Mouse (Mus musculus) small intestine, adult 2 months (tissue): ENCODE measurements around the gene Zfp607b. TPM values are rescaled to one million over a fixed set of nuclear protein-coding genes. Genes with fewer than 3 reads are reported as not detected.

Experiments used
- H3K27ac ChIP-seq: fragments of 200-500 bp; 2 replicates; pipeline ENCODE4 v1.5.1; 2012; ENCODE audit warnings: low read depth, low read length, control low read depth, inconsistent platforms; ENCODE audit not compliant: insufficient read depth
- H3K27me3 ChIP-seq: fragments of 200-500 bp; 2 replicates; pipeline ENCODE4 v1.6.1; 2012; ENCODE audit warnings: mild to moderate bottlenecking, moderate library complexity, low read length, inconsistent platforms; ENCODE audit not compliant: control insufficient read depth, insufficient read depth
- H3K36me3 ChIP-seq: fragments of 200-500 bp; 2 replicates; pipeline ENCODE4 v1.6.1; 2012; ENCODE audit warnings: mild to moderate bottlenecking, low read length, control low read depth, inconsistent platforms; ENCODE audit not compliant: control insufficient read depth, insufficient read depth
- H3K4me1 ChIP-seq: fragments of 200-500 bp; 2 replicates; pipeline ENCODE4 v1.6.1; 2012; ENCODE audit warnings: low read length, inconsistent platforms, mixed read lengths; ENCODE audit not compliant: control insufficient read depth, insufficient read depth, insufficient read length
- H3K4me3 ChIP-seq: fragments of 200-500 bp; 2 replicates; pipeline ENCODE4 v1.5.1; 2012; ENCODE audit warnings: low read depth, mild to moderate bottlenecking, control low read depth, inconsistent platforms, low read length, moderate library complexity
- CTCF ChIP-seq: fragments of 200-500 bp; IDR thresholded peaks from 2 replicates; pipeline ENCODE4 v1.5.1; 2012; ENCODE audit warnings: low read depth, mild to moderate bottlenecking, control low read depth, inconsistent platforms, low read length, moderate library complexity, mixed read lengths; ENCODE audit not compliant: insufficient replicate concordance, insufficient read length; ENCODE audit errors: extremely low read depth
- POLR2A ChIP-seq: fragments of 200-500 bp; IDR thresholded peaks from 2 replicates; pipeline ENCODE4 v1.6.1; 2012; ENCODE audit warnings: low read depth, mild to moderate bottlenecking, control low read depth, inconsistent platforms, low read length, moderate library complexity
- WGBS: fragments of 180-500 bp; shearing (Covaris S2); methylation state at CpG from one replicate; pipeline ENCODE4 v1.1.7; 2018; 5-methylcytosine and 5-hydroxymethylcytosine counted together
- polyA plus RNA-seq: library from polyadenylated mRNA; depleted of rRNA; stranded (reverse); fragments of >200 nt; gene quantifications from 2 replicates; pipeline ENCODE4 v1.2.3, GENCODE M21; 2012

Gene Zfp607b
- polyA plus RNA-seq, 1 experiment: 0.56 TPM

GRCm38 (mm10) chr7:27653681-27654437 is 35.3 kb upstream of the Zfp607b start, which contains the start of gene Ttc9b:
Ttc9b (plus strand) TSS chr7:27653915.
- Histone ChIP-seq H3K27me3 (peaks cover 22% of the 10 kb centered on the region), H3K27ac (no peak within 1 kb of the TSS), H3K4me3 (no peak within 1 kb of the TSS), H3K36me3 (no peaks in the 10 kb centered on the region), H3K4me1 (no peaks in the 10 kb centered on the region; the same call in 1 of the 2 replicates)
- WGBS: 6% methylated on average over 60 of the region's 62 CpGs
- no peak for TF ChIP-seq POLR2A
- TF ChIP-seq CTCF: no peak

- 58% methylated on average over 20 of the region's 20 CpGs for WGBS
- Histone ChIP-seq H3K27ac (no peak overlapping the region), H3K4me3 (no peak overlapping the region), H3K4me1 (no peaks in the 10 kb centered on the region; the same call in 1 of the 2 replicates), H3K36me3 (no peaks in the 10 kb centered on the region), H3K27me3 (peaks cover 22% of the 10 kb centered on the region)
- TF ChIP-seq CTCF (peak; percentile 69; the same call in 1 of the 2 replicates), POLR2A (no peak)
Observed at GRCm38 (mm10) chr7:27654607-27655276, 34.4 kb upstream of the Zfp607b start.

GRCm38 (mm10) chr7:27655545-27655944 is 33.6 kb upstream of the Zfp607b start:
- H3K4me1 ChIP-seq: no peaks in the 10 kb centered on the region; the same call in 1 of the 2 replicates
- H3K27ac ChIP-seq: no peak overlapping the region
- H3K4me3 ChIP-seq: no peak overlapping the region
- no peaks in the 10 kb centered on the region for H3K36me3 ChIP-seq
- no peak for TF ChIP-seq POLR2A
- TF ChIP-seq CTCF: no peak
- 56% methylated on average over 11 of the region's 11 CpGs for WGBS
- peaks cover 22% of the 10 kb centered on the region for H3K27me3 ChIP-seq

- TF ChIP-seq POLR2A: no peak
- no peak for TF ChIP-seq CTCF
- H3K36me3 ChIP-seq: no peaks in the 10 kb centered on the region
- no peak overlapping the region for H3K4me3 ChIP-seq
- no peaks in the 10 kb centered on the region; the same call in 1 of the 2 replicates for H3K4me1 ChIP-seq
- peaks cover 22% of the 10 kb centered on the region for H3K27me3 ChIP-seq
- H3K27ac ChIP-seq: no peak overlapping the region
- WGBS: 91% methylated on average over 16 of the region's 16 CpGs
Observed at GRCm38 (mm10) chr7:27656600-27656999, 32.5 kb upstream of the Zfp607b start.

- Histone ChIP-seq H3K4me1 (no peaks in the 10 kb centered on the region; the same call in 1 of the 2 replicates), H3K4me3 (no peak overlapping the region), H3K27ac (no peak overlapping the region), H3K27me3 (peaks cover 21% of the 10 kb centered on the region), H3K36me3 (no peaks in the 10 kb centered on the region)
- 52% methylated on average over 53 of the region's 53 CpGs for WGBS
- no peak for TF ChIP-seq POLR2A
- no peak for TF ChIP-seq CTCF
Observed at GRCm38 (mm10) chr7:27657824-27658395, 31.2 kb upstream of the Zfp607b start.

- WGBS: 65% methylated on average over 14 of the region's 14 CpGs
- H3K27ac ChIP-seq: no peak overlapping the region
- H3K4me1 ChIP-seq: no peaks in the 10 kb centered on the region; the same call in 1 of the 2 replicates
- TF ChIP-seq CTCF (no peak), POLR2A (no peak)
- peaks cover 10% of the 10 kb centered on the region for H3K27me3 ChIP-seq
- no peaks in the 10 kb centered on the region for H3K36me3 ChIP-seq
- no peak overlapping the region for H3K4me3 ChIP-seq
Observed at GRCm38 (mm10) chr7:27658712-27659663, 30.2 kb upstream of the Zfp607b start.

GRCm38 (mm10) chr7:27662038-27662437 is 27.1 kb upstream of the Zfp607b start:
- 85% methylated on average over 4 of the region's 4 CpGs for WGBS

More at GRCm38 (mm10) chr7:27662038-27662437, 27.1 kb upstream of the Zfp607b start:
- Histone ChIP-seq H3K4me3 (no peak overlapping the region), H3K36me3 (no peaks in the 10 kb centered on the region), H3K4me1 (no peaks in the 10 kb centered on the region), H3K27ac (no peak overlapping the region), H3K27me3 (no peaks in the 10 kb centered on the region)
- TF ChIP-seq POLR2A (no peak), CTCF (no peak)
